Mouse (Mus musculus): ENCODE data around the gene Ing2. TPM values are rescaled to one million over a fixed set of nuclear protein-coding genes. Genes with fewer than 3 reads are reported as not detected.
A peak's percentile ranks its signal among the peaks of the same experiment; 100 is the strongest.

The Ing2 gene
- polyA plus RNA-seq, 1 experiment from 2014 or later: 10.8 TPM

GRCm38 (mm10) chr8:47673317-47674139, 1.8 kb downstream of the Ing2 start:
- Histone ChIP-seq H3K27ac (peak overlapping the region; percentile 99), H3K27me3 (no peaks in the 10 kb centered on the region), H3K4me3 (replicated peaks) (peak overlapping the region; percentile 99), H3K9ac (peak overlapping the region; percentile 94), H3K4me2 (peak overlapping the region; percentile 80), H3K9me3 (replicated peaks) (no peaks in the 10 kb centered on the region), H3K4me1 (peaks cover 16% of the 10 kb centered on the region), H3K36me3 (peaks cover 5% of the 10 kb centered on the region)
- WGBS: 0% methylated on average over 41 of the region's 53 CpGs
- peak; percentile 75 for ATAC-seq (replicated peaks; ENCODE audit: low FRiP score)

- Histone ChIP-seq H3K9me3 (replicated peaks) (no peaks in the 10 kb centered on the region), H3K4me3 (replicated peaks) (no peak overlapping the region), H3K27me3 (no peaks in the 10 kb centered on the region), H3K4me2 (no peak overlapping the region), H3K9ac (no peak overlapping the region), H3K4me1 (no peaks in the 10 kb centered on the region), H3K36me3 (peaks cover 34% of the 10 kb centered on the region), H3K27ac (no peak overlapping the region)
- WGBS: 86% methylated on average over 8 of the region's 8 CpGs
- ATAC-seq (replicated peaks; ENCODE audit: low FRiP score): no peak
Measured at GRCm38 (mm10) chr8:47664231-47664785, 11.0 kb downstream of the Ing2 start.

DNA sequence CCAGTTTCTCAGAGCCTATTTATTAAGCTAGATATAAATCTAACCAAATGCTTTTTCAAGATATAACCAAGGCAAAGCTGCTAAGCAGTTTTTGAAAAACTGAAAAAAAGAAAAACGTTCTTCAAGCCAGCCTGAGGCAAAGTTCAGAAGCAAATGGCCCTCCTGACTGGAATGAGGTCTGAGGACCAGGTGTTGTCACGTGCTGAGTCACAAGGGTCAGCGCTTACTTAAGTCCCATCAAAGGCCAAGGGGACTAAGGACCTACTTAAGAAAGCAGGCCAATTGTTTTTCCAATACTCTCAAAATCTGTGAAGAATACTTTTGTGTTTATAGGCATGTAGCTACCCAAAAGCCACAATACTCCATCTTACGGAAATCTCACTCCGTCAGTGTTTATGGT, 12.2 kb downstream of the Ing2 start:
- H3K9ac ChIP-seq: no peak overlapping the region
- peaks cover 26% of the 10 kb centered on the region for H3K36me3 ChIP-seq
- ATAC-seq (replicated peaks; ENCODE audit: low FRiP score): no peak
- H3K4me3 ChIP-seq (replicated peaks): no peak overlapping the region
- no peak overlapping the region for H3K4me2 ChIP-seq
- H3K4me1 ChIP-seq: no peaks in the 10 kb centered on the region
- 77% methylated on average over 5 of the region's 5 CpGs for WGBS
- H3K27ac ChIP-seq: no peak overlapping the region
- no peaks in the 10 kb centered on the region for H3K9me3 ChIP-seq (replicated peaks)
- no peaks in the 10 kb centered on the region for H3K27me3 ChIP-seq

- 91% methylated on average over 5 of the region's 5 CpGs for WGBS
- Histone ChIP-seq H3K36me3 (peaks cover 22% of the 10 kb centered on the region), H3K9me3 (replicated peaks) (no peaks in the 10 kb centered on the region), H3K27ac (no peak overlapping the region), H3K4me2 (no peak overlapping the region), H3K27me3 (no peaks in the 10 kb centered on the region), H3K9ac (no peak overlapping the region), H3K4me3 (replicated peaks) (no peak overlapping the region), H3K4me1 (no peaks in the 10 kb centered on the region)
- no peak for ATAC-seq (replicated peaks; ENCODE audit: low FRiP score)
Measured at GRCm38 (mm10) chr8:47662716-47663115, 12.6 kb downstream of the Ing2 start.

DNA sequence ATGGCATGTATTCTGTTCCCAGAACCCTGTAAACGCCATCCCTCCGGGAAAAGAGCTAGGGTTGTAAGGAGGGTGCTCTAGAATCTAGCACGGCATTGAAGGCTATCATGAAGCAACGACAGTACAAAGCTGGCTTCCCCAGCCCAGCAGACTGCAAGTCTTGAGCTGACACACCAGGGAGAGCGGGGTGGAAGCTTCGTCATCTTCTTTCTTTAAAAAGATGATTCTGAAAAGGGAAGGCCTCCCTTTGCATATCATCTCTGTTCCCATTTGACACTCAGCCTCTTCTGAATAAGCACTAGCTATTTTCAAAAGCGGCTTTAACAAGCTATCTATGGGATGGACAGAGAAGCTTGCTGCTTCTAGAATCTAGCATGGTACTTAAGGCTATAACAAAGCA, 15.0 kb downstream of the Ing2 start:
- no peak for ATAC-seq (replicated peaks; ENCODE audit: low FRiP score)
- Histone ChIP-seq H3K4me3 (replicated peaks) (no peak overlapping the region), H3K9ac (no peak overlapping the region), H3K4me1 (no peaks in the 10 kb centered on the region), H3K36me3 (peaks cover 4% of the 10 kb centered on the region; the same call in 1 of the 2 replicates), H3K4me2 (no peak overlapping the region), H3K27ac (no peak overlapping the region), H3K9me3 (replicated peaks) (no peaks in the 10 kb centered on the region), H3K27me3 (no peaks in the 10 kb centered on the region)
- WGBS: 90% methylated on average over 7 of the region's 7 CpGs

- Histone ChIP-seq H3K9ac (no peak overlapping the region), H3K27me3 (no peaks in the 10 kb centered on the region), H3K36me3 (no peaks in the 10 kb centered on the region), H3K4me3 (replicated peaks) (no peak overlapping the region), H3K4me1 (no peaks in the 10 kb centered on the region), H3K9me3 (replicated peaks) (no peaks in the 10 kb centered on the region), H3K4me2 (no peak overlapping the region), H3K27ac (no peak overlapping the region)
- ATAC-seq (replicated peaks; ENCODE audit: low FRiP score): no peak
- 88% methylated on average over 5 of the region's 5 CpGs for WGBS
Measured at GRCm38 (mm10) chr8:47659463-47659862, 15.9 kb downstream of the Ing2 start.

DNA sequence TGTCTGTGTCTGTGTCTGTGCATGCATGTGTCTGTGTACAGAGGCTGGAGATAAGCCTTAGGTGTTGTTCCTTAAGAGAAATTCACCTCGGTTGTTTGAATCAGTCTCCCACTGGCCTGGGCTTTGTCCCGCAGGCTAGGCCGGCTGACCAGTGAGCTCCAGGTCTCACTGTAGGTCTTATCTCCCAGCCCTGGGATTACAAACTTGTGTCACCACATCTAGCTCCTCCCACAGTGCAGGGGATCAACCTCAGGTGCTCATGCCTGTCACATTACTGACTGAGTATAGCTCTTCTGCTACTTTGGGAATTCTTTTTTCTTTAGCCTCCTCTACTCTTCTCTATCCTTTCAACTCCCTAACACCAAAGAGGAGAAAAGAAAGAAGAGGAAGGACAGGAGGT, 20.9 kb downstream of the Ing2 start:
- no peak for ATAC-seq (replicated peaks; ENCODE audit: low FRiP score)
- no peaks in the 10 kb centered on the region for H3K4me1 ChIP-seq
- no peaks in the 10 kb centered on the region for H3K27me3 ChIP-seq
- H3K4me2 ChIP-seq: no peak overlapping the region
- WGBS: 68% methylated on average over 3 of the region's 3 CpGs
- no peak overlapping the region for H3K9ac ChIP-seq
- H3K36me3 ChIP-seq: no peaks in the 10 kb centered on the region
- H3K9me3 ChIP-seq (replicated peaks): no peaks in the 10 kb centered on the region
- no peak overlapping the region for H3K27ac ChIP-seq
- no peak overlapping the region for H3K4me3 ChIP-seq (replicated peaks)

- Histone ChIP-seq H3K4me1 (no peaks in the 10 kb centered on the region), H3K4me2 (0 out of 2 replicates have a peak overlapping the region, but pooled peaks have one; percentile 0), H3K36me3 (no peaks in the 10 kb centered on the region), H3K27me3 (no peaks in the 10 kb centered on the region), H3K4me3 (replicated peaks) (no peak overlapping the region), H3K27ac (peak overlapping the region; percentile 59), H3K9me3 (replicated peaks) (no peaks in the 10 kb centered on the region), H3K9ac (no peak overlapping the region)
- no peak for ATAC-seq (replicated peaks; ENCODE audit: low FRiP score)
- WGBS: 79% methylated on average over 3 of the region's 3 CpGs
Measured at GRCm38 (mm10) chr8:47652737-47653076, 22.6 kb downstream of the Ing2 start.

DNA sequence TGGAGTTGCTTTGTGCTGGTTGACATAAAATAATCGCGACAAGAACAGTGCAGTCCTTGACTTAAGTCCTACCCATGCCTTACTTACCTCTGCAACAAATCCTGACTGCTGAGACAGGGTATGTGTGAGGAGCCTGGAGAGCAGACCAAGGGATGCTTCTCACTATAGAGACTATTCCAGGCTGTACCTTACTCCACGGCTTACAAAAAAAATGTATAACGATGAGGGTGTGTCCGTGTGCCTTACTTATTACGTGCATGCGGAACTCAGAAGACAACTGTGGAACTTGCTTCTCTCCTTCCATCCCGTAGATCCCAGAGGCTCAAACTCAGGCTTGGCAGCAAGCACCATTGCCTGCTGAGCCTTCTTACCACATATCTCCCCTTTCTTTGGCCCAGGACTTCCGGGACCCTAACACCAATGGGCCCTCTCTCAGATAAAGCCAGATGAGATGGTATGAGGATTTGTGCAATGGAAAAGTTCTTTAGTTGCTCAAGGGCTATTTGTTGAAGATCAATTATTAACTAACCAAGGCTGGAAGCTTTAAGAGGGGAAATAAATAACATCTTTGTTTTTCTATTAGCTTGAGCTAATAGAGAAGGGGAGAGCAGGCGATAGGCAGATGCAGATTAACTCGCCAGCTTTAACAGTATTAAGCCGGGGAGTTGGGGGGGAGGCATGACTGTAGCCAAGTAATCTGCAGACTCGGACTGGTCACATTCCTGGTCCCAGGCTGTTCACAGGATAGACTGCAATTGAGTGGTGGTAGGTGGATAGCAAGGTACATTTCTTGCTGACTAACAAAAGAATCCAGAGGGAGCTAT, 23.2 kb downstream of the Ing2 start:
- Histone ChIP-seq H3K9me3 (replicated peaks) (no peaks in the 10 kb centered on the region), H3K36me3 (no peaks in the 10 kb centered on the region), H3K27ac (peak overlapping the region; percentile 73), H3K4me2 (peak overlapping the region; percentile 0; the same call in 1 of the 2 replicates), H3K9ac (no peak overlapping the region), H3K27me3 (no peaks in the 10 kb centered on the region), H3K4me1 (no peaks in the 10 kb centered on the region), H3K4me3 (replicated peaks) (no peak overlapping the region)
- 81% methylated on average over 13 of the region's 13 CpGs for WGBS
- peak; percentile 64 for ATAC-seq (replicated peaks; ENCODE audit: low FRiP score)

GRCm38 (mm10) chr8:47650853-47651252, 24.5 kb downstream of the Ing2 start:
- no peaks in the 10 kb centered on the region for H3K4me1 ChIP-seq
- H3K9me3 ChIP-seq (replicated peaks): peaks cover 7% of the 10 kb centered on the region
- no peaks in the 10 kb centered on the region for H3K27me3 ChIP-seq
- no peak for ATAC-seq (replicated peaks; ENCODE audit: low FRiP score)
- no peak overlapping the region for H3K9ac ChIP-seq
- H3K4me3 ChIP-seq (replicated peaks): no peak overlapping the region
- 61% methylated on average over 4 of the region's 4 CpGs for WGBS
- H3K27ac ChIP-seq: peak overlapping the region; percentile 7; the same call in 1 of the 2 replicates
- H3K36me3 ChIP-seq: no peaks in the 10 kb centered on the region
- H3K4me2 ChIP-seq: no peak overlapping the region

GRCm38 (mm10) chr8:47649551-47649950, 25.8 kb downstream of the Ing2 start:
- Histone ChIP-seq H3K36me3 (no peaks in the 10 kb centered on the region), H3K27me3 (no peaks in the 10 kb centered on the region), H3K9ac (no peak overlapping the region), H3K9me3 (replicated peaks) (peaks cover 7% of the 10 kb centered on the region), H3K4me1 (no peaks in the 10 kb centered on the region), H3K4me2 (no peak overlapping the region), H3K27ac (no peak overlapping the region), H3K4me3 (replicated peaks) (no peak overlapping the region)
- WGBS: 89% methylated on average over 9 of the region's 9 CpGs
- ATAC-seq (replicated peaks; ENCODE audit: low FRiP score): no peak

DNA sequence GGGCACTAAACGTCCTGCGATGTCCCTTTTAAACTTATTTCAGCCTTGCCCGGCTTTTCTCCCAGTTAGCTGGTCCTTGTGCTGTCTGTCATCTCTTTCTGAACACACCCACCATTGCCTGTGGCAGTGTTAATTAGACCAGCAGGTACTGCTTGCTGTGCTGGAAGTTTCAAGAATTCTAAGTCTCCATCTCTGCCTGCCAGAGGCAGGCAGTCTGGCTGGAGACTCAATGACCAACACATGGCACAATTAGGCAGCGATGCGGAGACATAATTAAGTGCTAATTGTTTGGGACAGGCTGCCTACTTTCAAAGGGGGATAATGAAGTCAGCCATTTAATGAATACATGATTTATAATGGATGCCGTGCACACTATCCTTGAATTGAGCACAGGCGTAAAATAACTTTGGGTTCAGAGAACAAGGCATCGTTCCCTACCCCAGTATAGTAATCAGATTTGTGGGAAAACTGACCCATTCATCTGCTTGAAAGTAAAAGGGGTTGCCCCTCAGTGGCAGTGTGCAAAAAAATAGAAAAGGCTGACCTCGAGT, 32.8 kb downstream of the Ing2 start:
- Histone ChIP-seq H3K9me3 (replicated peaks) (peaks cover 7% of the 10 kb centered on the region), H3K4me2 (no peak overlapping the region), H3K9ac (no peak overlapping the region), H3K27ac (no peak overlapping the region), H3K4me3 (replicated peaks) (no peak overlapping the region), H3K27me3 (no peaks in the 10 kb centered on the region), H3K36me3 (no peaks in the 10 kb centered on the region), H3K4me1 (no peaks in the 10 kb centered on the region)
- ATAC-seq (replicated peaks; ENCODE audit: low FRiP score): no peak
- 77% methylated on average over 9 of the region's 9 CpGs for WGBS
